Mouse (Mus musculus) cerebellum, postnatal 36 days (tissue): Measurements from ENCODE around the gene Gm49322.
"Not testable (repeated sequence)": the region's sequence is repeated elsewhere in the genome, so short reads cannot be mapped to it uniquely, and the experiment has no call there.

Experiments
- DNase-seq, 2 experiments: peaks; one replicate each; pipeline ENCODE4 v3.0.0; 2021 to 2022; ENCODE audit warnings: mixed read lengths in 2 of 2

Gm49322 gene

DNA sequence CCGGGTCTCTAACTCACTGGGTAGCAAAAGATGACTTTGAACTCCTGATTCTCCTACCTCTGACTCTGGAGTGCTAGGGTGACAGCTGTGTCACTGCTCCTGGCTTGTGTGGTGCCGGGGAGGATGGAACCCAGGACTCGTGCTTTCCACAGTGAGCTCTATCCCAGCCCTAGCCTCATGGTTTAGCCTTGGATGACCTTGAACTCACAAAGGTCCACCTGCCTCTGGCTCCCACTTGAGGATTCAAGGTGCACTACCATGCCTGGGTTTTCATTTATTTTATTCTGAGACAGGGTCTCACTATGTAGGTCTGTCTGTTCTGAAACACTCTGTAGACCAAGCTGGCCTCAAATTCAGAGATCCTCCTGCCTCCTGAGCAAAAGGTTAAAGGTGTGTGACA is 8.0 kb downstream of the Gm49322 start:
- DNase-seq, result no peak

DNA sequence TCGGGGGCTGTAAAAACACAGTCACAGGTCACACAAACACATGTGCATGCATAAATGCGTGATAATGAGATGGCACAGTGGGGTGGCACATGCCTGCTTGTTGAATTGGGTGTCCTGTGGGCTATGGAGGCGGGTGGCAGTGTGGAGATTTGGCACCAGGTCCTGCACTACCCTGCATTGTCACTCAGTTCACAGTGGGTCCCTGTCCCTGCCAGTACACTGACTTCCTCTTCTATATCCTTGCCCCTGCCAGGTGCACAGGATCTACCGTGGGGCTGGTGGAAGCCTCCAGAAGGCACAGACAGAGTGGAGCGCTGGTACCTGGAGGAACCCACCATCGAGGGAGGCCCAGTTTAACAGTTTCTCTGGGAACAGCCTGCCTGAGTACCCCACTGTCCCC is 8.5 kb downstream of the Gm49322 start:
- DNase-seq, result no peak

DNA sequence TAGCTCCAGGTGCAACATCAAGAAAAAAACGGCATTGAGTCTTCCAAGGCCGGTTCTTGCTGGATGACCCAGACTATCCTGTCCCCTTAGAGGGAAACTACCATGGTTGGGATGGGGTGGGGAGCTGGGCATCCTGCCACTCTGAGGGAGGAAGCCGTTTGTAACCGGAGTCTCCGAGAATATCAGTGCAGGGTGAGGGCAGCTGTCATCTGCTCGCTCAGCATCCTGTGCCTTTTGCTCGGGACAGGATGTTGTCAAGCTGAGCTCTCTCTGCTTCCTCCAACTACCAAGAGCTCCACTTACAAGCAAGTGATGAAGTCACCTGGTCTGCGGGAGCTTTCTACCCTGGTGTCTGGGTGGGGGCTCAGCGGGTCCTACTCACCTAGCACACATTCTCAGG is 12.4 kb downstream of the Gm49322 start:
- DNase-seq, result no peak

- DNase-seq, result no peak
These were observed 13.8 kb downstream of the Gm49322 start for GRCm38 (mm10) chr10:80619465-80620244.

DNA sequence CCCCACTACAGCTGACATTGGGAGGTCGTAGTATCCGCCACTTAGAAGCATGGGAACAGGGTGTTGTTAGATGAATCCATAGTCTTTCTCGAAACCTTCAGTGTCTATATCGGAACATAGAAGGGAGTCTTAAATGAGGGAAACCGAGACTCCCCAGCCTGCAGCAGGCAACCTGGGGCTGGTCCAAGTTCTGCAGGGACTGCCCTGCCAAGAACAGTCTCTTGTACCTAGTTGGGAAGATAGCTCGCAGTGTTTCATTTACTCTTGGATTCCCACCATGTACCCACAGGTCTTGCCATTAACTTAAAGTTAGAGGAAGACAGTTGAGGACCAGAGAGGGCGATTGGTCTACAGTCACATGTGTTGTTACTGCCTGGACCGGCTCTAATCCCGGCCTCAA is 14.5 kb downstream of the Gm49322 start:
- no peak for DNase-seq

GRCm38 (mm10) chr10:80620796-80621689 is 15.2 kb downstream of the Gm49322 start:
- no peak for DNase-seq

DNA sequence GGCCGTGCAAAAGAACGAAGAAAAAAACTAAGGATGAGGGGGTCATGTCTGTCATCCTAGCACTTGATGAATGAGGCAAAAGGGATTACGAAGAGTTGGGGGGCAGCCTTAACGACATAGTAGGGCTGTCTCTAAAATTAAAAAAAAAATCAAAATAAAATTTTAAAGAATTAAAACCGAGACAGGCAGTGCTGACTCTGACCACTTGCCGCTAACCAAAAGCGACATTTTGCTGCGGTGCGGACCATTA is 15.8 kb downstream of the Gm49322 start:
- no peak for DNase-seq

DNA sequence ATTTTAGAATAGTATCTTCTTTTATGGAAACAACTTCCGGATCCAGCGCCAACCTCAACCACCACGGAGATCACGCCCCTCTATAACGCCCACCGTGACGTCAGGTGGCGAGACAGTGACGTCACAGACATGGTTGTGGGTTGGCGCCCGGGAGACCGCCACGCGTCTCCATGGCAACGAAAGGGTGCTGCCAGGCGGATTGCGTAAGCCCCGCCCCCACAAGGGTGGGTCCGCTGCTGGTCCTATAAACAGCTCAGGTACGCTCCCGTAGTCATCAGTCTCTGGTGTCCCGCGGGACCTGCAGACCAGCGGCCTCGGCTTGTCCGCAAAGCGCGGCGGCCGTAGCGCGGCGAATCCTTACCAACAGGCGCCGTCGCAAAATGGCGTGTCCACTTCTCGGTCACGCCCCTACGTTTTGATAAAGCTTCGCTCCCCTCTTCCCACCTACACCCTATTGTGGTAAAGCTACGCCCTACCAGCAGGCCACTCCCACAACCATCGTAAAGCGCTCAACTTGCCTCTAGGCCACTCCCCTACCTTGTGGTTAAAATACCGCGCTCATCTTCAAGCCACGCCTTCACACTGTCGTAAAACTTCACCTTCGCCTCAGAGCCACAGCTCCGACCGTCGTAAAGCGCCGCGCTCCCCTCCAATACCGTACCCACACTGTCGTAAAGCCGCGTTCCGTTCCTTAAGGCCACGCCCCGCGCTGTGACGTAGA is 16.3 kb downstream of the Gm49322 start:
- peak; percentile 99 for DNase-seq

GRCm38 (mm10) chr10:80622661-80623456 is 17.0 kb downstream of the Gm49322 start, which contains the start of gene Csnk1g2:
TSS of gene Csnk1g2 (plus strand) at chr10:80622838.
- DNase-seq, result peak in 1 of 2 experiments; percentile 49

DNA sequence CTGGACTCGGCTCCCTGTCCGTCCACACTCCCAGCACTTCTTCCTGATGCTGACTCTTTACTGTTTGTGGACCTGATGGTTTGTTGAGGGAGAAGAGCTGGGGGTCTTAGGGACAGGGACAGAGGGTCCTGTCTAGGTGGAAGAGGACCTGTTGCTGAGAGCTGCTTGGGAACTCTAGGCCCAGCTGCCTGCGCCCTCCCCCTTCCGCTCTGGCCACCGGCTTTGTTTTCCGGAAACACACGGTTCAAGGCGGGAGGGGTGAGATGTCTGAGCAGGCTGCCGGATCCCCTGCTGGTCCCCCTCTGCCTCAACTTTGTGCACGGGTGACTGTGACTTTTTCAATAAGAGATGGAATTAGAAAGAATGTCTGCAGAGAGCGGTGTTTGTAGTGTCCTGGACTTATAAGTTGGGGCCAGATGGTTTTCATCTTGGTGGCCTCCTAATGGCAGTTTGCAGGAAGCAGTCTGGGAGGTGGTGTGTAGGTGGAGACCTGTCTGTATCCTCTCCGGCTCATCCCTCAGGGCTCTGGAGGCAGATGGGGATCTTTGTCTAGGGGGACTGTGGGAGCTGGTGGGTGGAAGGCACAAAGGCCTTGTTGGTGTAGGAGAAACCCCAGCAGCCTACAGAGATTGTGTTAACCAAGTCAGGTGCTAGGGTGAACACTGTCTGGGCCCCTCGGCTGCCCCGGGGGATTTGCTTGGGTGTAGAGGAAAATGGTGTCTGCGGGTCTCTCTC is 17.8 kb downstream of the Gm49322 start:
- DNase-seq, result peak; percentile 52 to 59

GRCm38 (mm10) chr10:80625764-80626163 is 19.9 kb downstream of the Gm49322 start:
- no peak for DNase-seq

GRCm38 (mm10) chr10:80627685-80628084 is 21.9 kb downstream of the Gm49322 start:
- DNase-seq, result no peak

- DNase-seq, result no peak
These were observed 23.1 kb downstream of the Gm49322 start for GRCm38 (mm10) chr10:80628925-80629324.

DNA sequence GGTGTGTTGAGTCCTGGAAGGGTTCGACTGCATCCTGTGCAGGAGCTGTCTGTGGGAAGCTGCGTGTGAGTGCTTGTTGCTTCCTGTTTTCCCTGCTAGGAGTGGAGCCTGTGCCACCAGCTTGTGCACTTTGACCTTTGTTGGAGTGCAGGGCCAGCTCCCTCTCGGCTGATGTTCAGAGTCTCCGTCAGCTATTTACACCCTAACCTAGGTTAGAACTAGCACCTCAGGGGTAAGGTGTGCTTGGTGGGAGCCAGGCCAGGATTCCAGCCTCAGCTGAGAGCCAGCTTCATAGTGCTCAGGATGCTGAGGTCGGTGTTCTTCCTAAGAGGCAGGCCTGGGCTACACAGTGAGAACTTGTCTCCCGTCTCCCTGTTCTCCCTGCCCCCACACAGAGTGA is 29.5 kb downstream of the Gm49322 start:
- DNase-seq, result no peak

GRCm38 (mm10) chr10:80646936-80647335 is 41.1 kb downstream of the Gm49322 start:
- no peak for DNase-seq

- not testable (repeated sequence) for DNase-seq
These were observed 44.1 kb downstream of the Gm49322 start for GRCm38 (mm10) chr10:80649910-80650309.

GRCm38 (mm10) chr10:80650392-80650791 is 44.6 kb downstream of the Gm49322 start:
- no peak for DNase-seq

DNA sequence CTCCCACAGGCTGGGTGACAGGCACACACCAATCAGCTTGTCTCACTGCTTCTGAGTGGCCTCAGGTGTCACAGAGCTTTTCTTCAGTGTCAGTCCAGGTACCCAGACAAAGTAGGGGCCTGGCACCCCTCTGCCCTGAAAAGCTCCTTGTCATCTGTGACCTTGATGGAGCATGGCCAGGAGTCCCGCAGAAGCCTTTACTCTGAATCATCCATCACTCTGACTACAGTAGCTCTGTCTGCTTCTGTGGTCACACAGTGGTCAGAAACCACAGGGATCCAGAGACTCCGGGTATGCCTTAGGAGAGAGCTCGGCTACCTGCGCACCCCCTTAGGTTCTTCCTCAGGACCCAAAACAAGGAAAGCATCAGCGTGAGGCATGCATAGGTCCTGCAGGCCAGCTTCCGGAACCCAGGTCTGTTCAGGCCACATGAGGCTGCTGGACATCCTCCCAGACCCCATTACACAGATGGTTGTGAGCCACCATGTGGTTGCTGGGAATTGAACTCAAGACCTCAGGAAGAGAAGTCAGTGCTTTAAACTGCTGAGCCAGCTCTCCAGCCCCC is 47.4 kb downstream of the Gm49322 start:
- DNase-seq, result no peak

- DNase-seq, result no peak
These were observed 49.0 kb downstream of the Gm49322 start for GRCm38 (mm10) chr10:80654866-80655265.

DNA sequence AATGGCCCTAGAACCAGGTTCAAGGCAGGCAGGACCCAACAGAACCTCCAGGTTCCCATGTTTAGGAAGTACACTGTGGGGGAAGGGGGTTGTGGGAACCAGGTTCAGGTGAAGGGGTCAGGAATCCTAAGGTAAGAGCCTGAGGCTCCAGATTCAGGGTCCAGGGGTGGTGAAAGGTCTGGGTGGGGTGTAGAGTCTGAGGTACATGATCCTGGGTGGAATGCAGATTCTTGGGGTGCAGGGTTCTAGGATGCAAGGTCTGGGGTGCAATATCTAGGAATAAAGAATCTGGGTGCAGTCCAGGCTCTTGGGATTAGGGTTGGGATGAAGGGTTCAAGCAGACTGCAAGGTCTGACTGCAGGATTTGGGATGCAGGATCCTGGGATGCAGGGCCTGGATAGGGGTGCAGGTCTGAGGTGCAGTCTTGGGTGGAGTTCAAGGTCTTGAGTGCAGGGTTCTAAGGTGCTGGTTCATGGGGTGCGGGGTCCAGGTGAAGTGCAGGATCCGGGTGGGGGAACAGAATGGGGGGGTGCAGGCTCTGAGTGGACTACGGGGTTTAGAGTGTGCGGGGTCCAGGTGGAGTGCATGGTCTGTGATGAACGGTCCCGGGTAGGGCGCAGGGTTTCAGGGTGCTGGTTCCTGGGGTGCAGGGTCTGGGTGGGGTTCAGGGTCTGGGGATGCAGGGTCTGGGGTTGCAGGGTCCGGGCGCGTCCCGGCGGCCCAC is 49.7 kb downstream of the Gm49322 start:
- no peak for DNase-seq
